Comparison of ENCODE assay signal across 18 mouse cellular contexts in the genomic region with DNA sequence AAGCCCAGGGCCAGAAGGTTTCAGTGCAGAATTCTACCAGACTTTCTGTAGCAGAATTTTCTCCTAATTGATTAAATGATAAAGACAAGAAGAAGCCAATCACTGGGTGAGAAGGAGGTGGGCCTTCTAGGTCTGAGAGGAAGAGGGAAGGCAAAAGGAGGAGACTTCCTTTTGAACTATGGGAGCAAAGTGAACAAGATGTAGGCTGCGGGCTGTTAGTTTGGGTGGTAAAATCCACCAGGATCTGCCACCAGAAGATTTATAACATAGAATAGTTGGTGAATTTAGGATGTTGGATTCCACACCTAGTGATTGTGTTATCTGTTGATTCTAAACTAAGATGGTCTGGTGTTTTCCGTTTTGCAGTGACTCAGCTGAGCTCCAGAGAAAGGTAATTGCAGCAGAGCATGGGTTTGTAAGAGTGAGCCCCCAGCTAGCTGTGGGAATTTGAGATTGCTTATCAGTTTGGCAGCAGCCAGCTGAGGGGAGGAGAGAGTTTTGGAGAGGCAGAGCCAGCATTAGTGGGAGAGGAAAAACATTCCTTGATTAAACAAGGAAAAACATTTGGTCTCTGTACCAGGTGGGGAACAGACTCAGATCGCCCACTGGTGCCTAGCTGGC. TPM values are rescaled to one million over a fixed set of nuclear protein-coding genes. Genes with fewer than 3 reads are reported as not detected.
A peak's percentile ranks its signal among the peaks of the same experiment; 100 is the strongest.
DNase-seq lines count a peak whose midpoint lies in the region; ATAC-seq and TF ChIP-seq lines count a peak whose summit lies in the region.
"Had no signal": no experiment of that assay in that cellular context is flagged by ENCODE, and none has a peak within 500 bp of the region (broad histone marks: within the 10 kb centered on the region; RNA-seq: fewer than 3 reads in every experiment).

No protein-coding gene starts in this region.

- no peaks in the 10 kb centered on the region for H3K27me3 ChIP-seq in liver, embryonic 14.5 days (ENCODE audit: control insufficient read depth, insufficient read depth, low read length)
- no peaks in the 10 kb centered on the region for H3K27me3 ChIP-seq in forebrain, embryonic 11.5 days (ENCODE audit: control insufficient read depth, insufficient read depth, low read length)
- H3K27me3 ChIP-seq: hindbrain, embryonic 12.5 days; lung, embryonic 15.5 days; midbrain, embryonic 15.5 days; neural tube, embryonic 13.5 days had no signal

- 51% methylated on average over 3 of the region's 3 CpGs for WGBS in liver, embryonic 14.5 days (ENCODE audit: insufficient replicate concordance)
- 80% methylated on average over 3 of the region's 3 CpGs for WGBS in forebrain, embryonic 11.5 days

- H3K9ac ChIP-seq in liver, embryonic 14.5 days (replicated peaks), result no peak overlapping the region
- no peak overlapping the region for H3K9ac ChIP-seq in forebrain, embryonic 11.5 days (ENCODE audit: low read length)
- H3K9ac ChIP-seq: hindbrain, embryonic 12.5 days; lung, embryonic 15.5 days; midbrain, embryonic 15.5 days; neural tube, embryonic 13.5 days had no signal

- peaks cover 12 to 33% of the 10 kb centered on the region in 2 experiments for H3K4me1 ChIP-seq in liver, embryonic 14.5 days (replicated peaks; ENCODE audit: control insufficient read depth in 2 of 2, insufficient read depth in 2 of 2, low read length in 1 of 2)
- H3K4me1 ChIP-seq in forebrain, embryonic 11.5 days (replicated peaks; ENCODE audit: control insufficient read depth, insufficient read depth, low read length), result no peaks in the 10 kb centered on the region
- H3K4me1 ChIP-seq: hindbrain, embryonic 12.5 days; midbrain, embryonic 15.5 days; neural tube, embryonic 13.5 days had no signal

- no peak overlapping the region for H3K4me3 ChIP-seq in liver, embryonic 14.5 days (ENCODE audit: insufficient read depth in 1 of 2, low read depth in 2 of 2, low read length in 2 of 2)
- no peak overlapping the region for H3K4me3 ChIP-seq in forebrain, embryonic 11.5 days (ENCODE audit: low read depth, low read length)
- H3K4me3 ChIP-seq: hindbrain, embryonic 12.5 days; lung, embryonic 15.5 days; midbrain, embryonic 15.5 days; neural tube, embryonic 13.5 days had no signal

- TF ChIP-seq EP300 in liver, embryonic 14.5 days (IDR thresholded peaks at IDR 0.05; ENCODE audit: low read depth), result peak; percentile 70

- peak overlapping the region; percentile 41 for H3K4me2 ChIP-seq in liver, embryonic 14.5 days (ENCODE audit: low read depth)
- no peak overlapping the region for H3K4me2 ChIP-seq in forebrain, embryonic 11.5 days (ENCODE audit: low read depth, low read length, severe bottlenecking)
- H3K4me2 ChIP-seq: hindbrain, embryonic 12.5 days; lung, embryonic 15.5 days; midbrain, embryonic 15.5 days; neural tube, embryonic 13.5 days had no signal

- TF ChIP-seq CTCF in liver, embryonic 14.5 days (IDR thresholded peaks at IDR 0.05; ENCODE audit: low read depth), result no peak

- peak overlapping the region; percentile 21; the same call in 1 of the 2 replicates for H3K27ac ChIP-seq in liver, embryonic 14.5 days
- no peak overlapping the region for H3K27ac ChIP-seq in forebrain, embryonic 11.5 days (ENCODE audit: low read depth, low read length)
- H3K27ac ChIP-seq: hindbrain, embryonic 12.5 days; lung, embryonic 15.5 days; midbrain, embryonic 15.5 days; neural tube, embryonic 13.5 days had no signal

- DNase-seq in lung, adult 18-20 months, result peak; percentile 58 to 60
- no peak for DNase-seq in lung, postnatal 14 days
- no peak for DNase-seq in liver, embryonic 14.5 days (ENCODE audit: low read depth in 3 of 3, low spot score in 3 of 3)
- DNase-seq in cerebellum, adult 9-11 months, result no peak
- no peak for DNase-seq in retina, embryonic 14.5 days (ENCODE audit: low spot score)
- DNase-seq in forebrain, embryonic 11.5 days (ENCODE audit: low spot score), result no peak
- DNase-seq: cerebellum, adult 9-10 months; gastrocnemius, postnatal 10 days; kidney, adult 11 months; thymus, adult 18-20 months had no signal

- H3K36me3 ChIP-seq in liver, embryonic 14.5 days (replicated peaks; ENCODE audit: control insufficient read depth, insufficient read depth, low read depth), result no peaks in the 10 kb centered on the region
- H3K36me3 ChIP-seq in forebrain, embryonic 11.5 days (ENCODE audit: control insufficient read depth, insufficient read depth, low read length), result no peaks in the 10 kb centered on the region
- H3K36me3 ChIP-seq: hindbrain, embryonic 12.5 days; lung, embryonic 15.5 days; midbrain, embryonic 15.5 days; neural tube, embryonic 13.5 days had no signal

- no peaks in the 10 kb centered on the region for H3K9me3 ChIP-seq in liver, embryonic 14.5 days (ENCODE audit: control insufficient read depth, low read length)
- no peaks in the 10 kb centered on the region for H3K9me3 ChIP-seq in forebrain, embryonic 11.5 days (ENCODE audit: control insufficient read depth, low read length)
- H3K9me3 ChIP-seq: hindbrain, embryonic 12.5 days; lung, embryonic 15.5 days; midbrain, embryonic 15.5 days; neural tube, embryonic 13.5 days had no signal

- peak; percentile 34 for ATAC-seq in activated CD4-positive, CD25-positive, alpha-beta regulatory T cell, adult 4 months
- ATAC-seq in liver, embryonic 14.5 days (ENCODE audit: insufficient read depth), result peak; percentile 73
- 0 out of 2 replicates have a peak, but pooled peaks have one; percentile 19 for ATAC-seq in megakaryocyte-erythroid progenitor cell, adult 5-6 weeks (replicated peaks; ENCODE audit: low FRiP score, low TSS enrichment, poor library complexity, severe bottlenecking)
- ATAC-seq in forebrain, embryonic 11.5 days (replicated peaks; ENCODE audit: low FRiP score), result no peak
- ATAC-seq: midbrain, embryonic 15.5 days had no signal

RNA-seq across cellular contexts. Expression of a gene that starts 39.6 kb away (rescaled TPM):
- polyA plus RNA-seq in activated CD4-positive, CD25-positive, alpha-beta regulatory T cell, adult 4 months (2017; shearing (Covaris generic)), result 10 to 100 TPM; 22.9 to 25.2 TPM
- polyA plus RNA-seq in liver, embryonic 14.5 days (2012; rRNA removed), result 2.1 and 6.6 TPM in 2 replicates
- polyA plus RNA-seq in liver, embryonic 14.5 days (2014; fragmentation: Nextera tagmentation; extraction: Ambion mirVana), result 0.19 and 0.22 TPM in 2 replicates
- total RNA-seq in megakaryocyte-erythroid progenitor cell, adult 5-6 weeks (2014; fragmentation: Nextera tagmentation), result 18.0 and 43.7 TPM in 2 replicates
- total RNA-seq in megakaryocyte-erythroid progenitor cell, adult 5-6 weeks (2017), result 78.9 and 151 TPM in 2 replicates
- not detected in 2 replicates for polyA plus RNA-seq in forebrain, embryonic 11.5 days (2014; fragmentation: Nextera tagmentation; extraction: Ambion mirVana)
- polyA plus RNA-seq: hindbrain, embryonic 12.5 days; midbrain, embryonic 15.5 days; neural tube, embryonic 13.5 days had no signal

RNA-seq across cellular contexts. Expression of a gene that starts 55.2 kb away (rescaled TPM):
- 100 to 1,000 TPM; 233 to 245 TPM for polyA plus RNA-seq in activated CD4-positive, CD25-positive, alpha-beta regulatory T cell, adult 4 months (2017; shearing (Covaris generic))
- polyA plus RNA-seq in liver, embryonic 14.5 days (2012; rRNA removed), result 0.44 and 0.98 TPM in 2 replicates
- 0.97 and 1.1 TPM in 2 replicates for polyA plus RNA-seq in liver, embryonic 14.5 days (2014; fragmentation: Nextera tagmentation; extraction: Ambion mirVana)
- 7.0 and 12.2 TPM in 2 replicates for total RNA-seq in megakaryocyte-erythroid progenitor cell, adult 5-6 weeks (2014; fragmentation: Nextera tagmentation)
- total RNA-seq in megakaryocyte-erythroid progenitor cell, adult 5-6 weeks (2017), result 57.7 and 71.1 TPM in 2 replicates
- polyA plus RNA-seq in forebrain, embryonic 11.5 days (2014; fragmentation: Nextera tagmentation; extraction: Ambion mirVana), result not detected in 2 replicates
- total RNA-seq: layer of hippocampus, adult 8-10 months; left cerebral cortex, postnatal 10 days had no signal
- polyA plus RNA-seq: hindbrain, embryonic 12.5 days; midbrain, embryonic 15.5 days; neural tube, embryonic 13.5 days had no signal

Comparison
In these comparisons a context has a peak if more than half of its experiments do, and no peak if none do; other contexts are left out.
1. DNase-seq: peak in lung, adult 18-20 months (2 of 2); none in lung, postnatal 14 days (single experiment), liver, embryonic 14.5 days (0 of 3), cerebellum, adult 9-11 months (single experiment), retina, embryonic 14.5 days (single experiment) and forebrain, embryonic 11.5 days (single experiment).
2. RNA of a gene that starts 55.2 kb away (polyA plus RNA-seq): 233 to 245 TPM in activated CD4-positive, CD25-positive, alpha-beta regulatory T cell, adult 4 months; 0.44 to 1.1 TPM in liver, embryonic 14.5 days and not detected in forebrain, embryonic 11.5 days; every median in the first group is over 100 times any median in the second.